ENCODE assay signal across 11 mouse cellular contexts in genomic region chr4:151355505-151355904, GRCm38 (mm10).
DNase-seq lines count a peak whose midpoint lies in the region; ATAC-seq and TF ChIP-seq lines count a peak whose summit lies in the region.
"Had no signal": no experiment of that assay in that cellular context is flagged by ENCODE, and none has a peak within 500 bp of the region (broad histone marks: within the 10 kb centered on the region; RNA-seq: fewer than 3 reads in every experiment).

No protein-coding gene starts in this region.

- H3K9me3 ChIP-seq in intestine, embryonic 14.5 days (ENCODE audit: control insufficient read depth, low read length) = no peaks in the 10 kb centered on the region
- no peaks in the 10 kb centered on the region for H3K9me3 ChIP-seq in intestine, postnatal 0 days (ENCODE audit: control insufficient read depth)
- H3K9me3 ChIP-seq in midbrain, embryonic 10.5 days (replicated peaks) = no peaks in the 10 kb centered on the region
- H3K9me3 ChIP-seq in stomach, postnatal 0 days (ENCODE audit: control insufficient read depth, low read length) = no peaks in the 10 kb centered on the region

- ATAC-seq in intestine, embryonic 14.5 days (replicated peaks; ENCODE audit: low FRiP score, low TSS enrichment, low read depth) = no peak
- ATAC-seq in intestine, postnatal 0 days = no peak
- ATAC-seq in stomach, postnatal 0 days (ENCODE audit: low FRiP score, low TSS enrichment) = no peak

- H3K9ac ChIP-seq in intestine, embryonic 14.5 days (ENCODE audit: low read length) = no peak overlapping the region
- H3K9ac ChIP-seq in intestine, postnatal 0 days (ENCODE audit: low read depth, low read length) = no peak overlapping the region
- H3K9ac ChIP-seq in stomach, postnatal 0 days (ENCODE audit: low read length) = no peak overlapping the region

- H3K27me3 ChIP-seq in intestine, embryonic 14.5 days (replicated peaks; ENCODE audit: control insufficient read depth, insufficient read depth, low read length) = no peaks in the 10 kb centered on the region
- no peaks in the 10 kb centered on the region for H3K27me3 ChIP-seq in intestine, postnatal 0 days (replicated peaks; ENCODE audit: control insufficient read depth, insufficient read depth, low read length)
- H3K27me3 ChIP-seq in midbrain, embryonic 10.5 days (ENCODE audit: low read depth, poor library complexity, severe bottlenecking) = no peaks in the 10 kb centered on the region
- H3K27me3 ChIP-seq in stomach, postnatal 0 days (ENCODE audit: control insufficient read depth, insufficient read depth, low read length) = no peaks in the 10 kb centered on the region

- peaks cover 33% of the 10 kb centered on the region for H3K4me1 ChIP-seq in intestine, embryonic 14.5 days (replicated peaks; ENCODE audit: control insufficient read depth, insufficient read depth, low read length)
- no peaks in the 10 kb centered on the region for H3K4me1 ChIP-seq in intestine, postnatal 0 days (replicated peaks; ENCODE audit: control insufficient read depth, insufficient read depth, low read length)
- H3K4me1 ChIP-seq in midbrain, embryonic 10.5 days = peaks cover 38% of the 10 kb centered on the region
- H3K4me1 ChIP-seq in stomach, postnatal 0 days (replicated peaks; ENCODE audit: control insufficient read depth, insufficient read depth) = peaks cover 4% of the 10 kb centered on the region

- no peak for TF ChIP-seq CTCF in intestine, postnatal 0 days (IDR thresholded peaks at IDR 0.05; ENCODE audit: low read depth)
- TF ChIP-seq CTCF in stomach, postnatal 0 days (IDR thresholded peaks at IDR 0.05; ENCODE audit: low read depth) = no peak

- no peak overlapping the region for H3K4me3 ChIP-seq in intestine, embryonic 14.5 days (ENCODE audit: low read depth, low read length)
- H3K4me3 ChIP-seq in intestine, postnatal 0 days (ENCODE audit: low read depth, low read length) = no peak overlapping the region
- H3K4me3 ChIP-seq in midbrain, embryonic 10.5 days = no peak overlapping the region
- H3K4me3 ChIP-seq in stomach, postnatal 0 days (ENCODE audit: low read depth, low read length) = no peak overlapping the region
- H3K4me3 ChIP-seq: left cerebral cortex, adult 2 months had no signal

- no peak for DNase-seq in intestine, embryonic 14.5 days (ENCODE audit: low spot score)
- DNase-seq in right cerebral cortex, postnatal 4 days = peak; percentile 16
- DNase-seq in right cerebral cortex, adult 18-20 months = no peak
- DNase-seq in midbrain, embryonic 10.5 days (ENCODE audit: low spot score) = no peak
- no peak for DNase-seq in stomach, postnatal 0 days (ENCODE audit: low spot score)
- no peak for DNase-seq in lung, postnatal 10 days
- DNase-seq in cerebellum, adult 11-12 months = no peak
- DNase-seq: lung, adult 2 months; thymus, postnatal 14 days had no signal

- H3K27ac ChIP-seq in intestine, embryonic 14.5 days (ENCODE audit: low read depth) = peak overlapping the region; percentile 29
- H3K27ac ChIP-seq in intestine, postnatal 0 days (ENCODE audit: low read depth, low read length) = no peak overlapping the region
- H3K27ac ChIP-seq in midbrain, embryonic 10.5 days (replicated peaks) = 0 out of 2 replicates have a peak overlapping the region, but pooled peaks have one; percentile 1
- H3K27ac ChIP-seq in stomach, postnatal 0 days (replicated peaks) = no peak overlapping the region
- H3K27ac ChIP-seq: left cerebral cortex, adult 2 months had no signal

- no peak for TF ChIP-seq EP300 in stomach, postnatal 0 days (optimal IDR thresholded peaks at IDR 0.05)

- H3K36me3 ChIP-seq in intestine, embryonic 14.5 days (ENCODE audit: control insufficient read depth, insufficient read depth, low read length) = no peaks in the 10 kb centered on the region
- no peaks in the 10 kb centered on the region for H3K36me3 ChIP-seq in intestine, postnatal 0 days (ENCODE audit: control insufficient read depth, insufficient read depth)
- H3K36me3 ChIP-seq in midbrain, embryonic 10.5 days = no peaks in the 10 kb centered on the region
- H3K36me3 ChIP-seq in stomach, postnatal 0 days (ENCODE audit: control insufficient read depth, insufficient read depth, low read length) = no peaks in the 10 kb centered on the region

- 10% methylated on average over 12 of the region's 12 CpGs for WGBS in intestine, embryonic 14.5 days
- 20% methylated on average over 12 of the region's 12 CpGs for WGBS in intestine, postnatal 0 days
- 82% methylated on average over 12 of the region's 12 CpGs for WGBS in midbrain, embryonic 10.5 days
- 5% methylated on average over 12 of the region's 12 CpGs for WGBS in stomach, postnatal 0 days

- H3K4me2 ChIP-seq in intestine, embryonic 14.5 days (ENCODE audit: low read length) = peak overlapping the region; percentile 35
- H3K4me2 ChIP-seq in intestine, postnatal 0 days (replicated peaks; ENCODE audit: low read depth) = no peak overlapping the region
- 0 out of 2 replicates have a peak overlapping the region, but pooled peaks have one; percentile 17 for H3K4me2 ChIP-seq in stomach, postnatal 0 days (replicated peaks; ENCODE audit: low read depth)

Comparison
In these comparisons a context has a peak if more than half of its experiments do, and no peak if none do; other contexts are left out.
1. H3K27ac ChIP-seq: peak in intestine, embryonic 14.5 days (single experiment) and midbrain, embryonic 10.5 days (single experiment); none in intestine, postnatal 0 days (single experiment) and stomach, postnatal 0 days (single experiment).